Mouse (Mus musculus) heart, embryonic 12.5 days (tissue): Measurements from ENCODE around the gene Chac1. TPM values are rescaled to one million over a fixed set of nuclear protein-coding genes. Genes with fewer than 3 reads are reported as not detected.
A peak's percentile ranks its signal among the peaks of the same experiment; 100 is the strongest.

Experiments
- ATAC-seq: fragments of 200-750 bp; cut with Nextera tagmentation; 2 replicates; pipeline ENCODE4 v1.8.0; 2017; ENCODE audit warnings: moderate TSS enrichment, moderate library complexity; ENCODE audit not compliant: insufficient number of reproducible peaks, low FRiP score
- H3K27ac ChIP-seq: fragments of 300-500 bp; sonication (generic); 2 replicates; pipeline ENCODE4 v1.5.1; 2016; ENCODE audit warnings: mild to moderate bottlenecking, moderate library complexity; ENCODE audit not compliant: poor library complexity, severe bottlenecking
- H3K27me3 ChIP-seq: fragments of 300-500 bp; sonication (generic); replicated peaks from 2 replicates; pipeline ENCODE4 v1.6.1; 2016; ENCODE audit warnings: mild to moderate bottlenecking, moderate library complexity
- H3K36me3 ChIP-seq: fragments of 300-500 bp; sonication (generic); 2 replicates; pipeline ENCODE4 v1.6.1; 2016; ENCODE audit warnings: mild to moderate bottlenecking, moderate library complexity
- H3K4me1 ChIP-seq: fragments of 300-500 bp; sonication (generic); replicated peaks from 2 replicates; pipeline ENCODE4 v1.6.1; 2016; ENCODE audit warnings: mild to moderate bottlenecking
- H3K4me2 ChIP-seq: fragments of 300-500 bp; sonication (generic); 2 replicates; pipeline ENCODE4 v1.6.1; 2016; ENCODE audit warnings: mild to moderate bottlenecking, moderate library complexity
- H3K4me3 ChIP-seq: fragments of 300-500 bp; sonication (generic); 2 replicates; pipeline ENCODE4 v1.5.1; 2016; ENCODE audit warnings: mild to moderate bottlenecking
- H3K9ac ChIP-seq: fragments of 300-500 bp; sonication (generic); 2 replicates; pipeline ENCODE4 v1.6.1; 2016; ENCODE audit warnings: mild to moderate bottlenecking, moderate library complexity
- H3K9me3 ChIP-seq: fragments of 300-500 bp; sonication (generic); replicated peaks from 2 replicates; pipeline ENCODE4 v1.6.1; 2016; ENCODE audit warnings: mild to moderate bottlenecking, moderate library complexity
- WGBS: fragments of 180-500 bp; shearing (Covaris S2); methylation state at CpG from one replicate; pipeline ENCODE4 v1.1.7; 2016; 5-methylcytosine and 5-hydroxymethylcytosine counted together
- polyA plus RNA-seq: library from polyadenylated mRNA; unstranded; fragments of >200 nt; fragmentation: Nextera tagmentation; extraction: Ambion mirVana; gene quantifications from 2 replicates; pipeline ENCODE4 v1.2.1, GENCODE M21; 2016

Gene Chac1
- polyA plus RNA-seq, 1 experiment from 2014 or later = 0.31 TPM

GRCm38 (mm10) chr2:119353707-119354106 lies 2.7 kb downstream of the Chac1 start:
- Histone ChIP-seq H3K36me3 (no peaks in the 10 kb centered on the region), H3K4me3 (no peak overlapping the region), H3K27me3 (peaks cover 42% of the 10 kb centered on the region), H3K9ac (no peak overlapping the region), H3K4me1 (peaks cover 10% of the 10 kb centered on the region), H3K9me3 (0 out of 2 replicates have a peak, but pooled peaks cover 5% of the 10 kb centered on the region), H3K4me2 (no peak overlapping the region), H3K27ac (no peak overlapping the region)
- ATAC-seq = no peak
- WGBS = 80% methylated on average over 8 of the region's 8 CpGs

GRCm38 (mm10) chr2:119355089-119355488 lies 4.1 kb downstream of the Chac1 start:
- Histone ChIP-seq H3K4me3 (no peak overlapping the region), H3K27me3 (peaks cover 40% of the 10 kb centered on the region), H3K27ac (no peak overlapping the region), H3K9ac (no peak overlapping the region), H3K4me2 (no peak overlapping the region), H3K36me3 (no peaks in the 10 kb centered on the region), H3K9me3 (0 out of 2 replicates have a peak, but pooled peaks cover 5% of the 10 kb centered on the region), H3K4me1 (peaks cover 10% of the 10 kb centered on the region)
- WGBS = 81% methylated on average over 3 of the region's 3 CpGs
- no peak for ATAC-seq

- Histone ChIP-seq H3K9ac (no peak overlapping the region), H3K27me3 (peaks cover 34% of the 10 kb centered on the region), H3K27ac (no peak overlapping the region), H3K4me3 (no peak overlapping the region), H3K4me1 (peaks cover 6% of the 10 kb centered on the region), H3K9me3 (peaks cover 5% of the 10 kb centered on the region; the same call in 1 of the 2 replicates), H3K4me2 (no peak overlapping the region), H3K36me3 (no peaks in the 10 kb centered on the region)
- WGBS = 30% methylated on average over 7 of the region's 7 CpGs
- no peak for ATAC-seq
These were observed 4.6 kb downstream of the Chac1 start for GRCm38 (mm10) chr2:119355651-119356050.

GRCm38 (mm10) chr2:119356310-119356709 lies 5.3 kb downstream of the Chac1 start:
- peaks cover 2% of the 10 kb centered on the region; the same call in 1 of the 2 replicates for H3K4me1 ChIP-seq
- no peak for ATAC-seq

GRCm38 (mm10) chr2:119356805-119357204 lies 5.8 kb downstream of the Chac1 start:
- ATAC-seq = no peak
- Histone ChIP-seq H3K27me3 (peaks cover 23% of the 10 kb centered on the region), H3K36me3 (0 out of 2 replicates have a peak, but pooled peaks cover 3% of the 10 kb centered on the region), H3K27ac (no peak overlapping the region), H3K9ac (no peak overlapping the region), H3K4me2 (no peak overlapping the region), H3K4me3 (no peak overlapping the region), H3K9me3 (peaks cover 16% of the 10 kb centered on the region), H3K4me1 (no peaks in the 10 kb centered on the region)
- 90% methylated on average over 5 of the region's 5 CpGs for WGBS

More at GRCm38 (mm10) chr2:119356310-119356709, 5.3 kb downstream of the Chac1 start:
- Histone ChIP-seq H3K4me3 (no peak overlapping the region), H3K9ac (no peak overlapping the region), H3K27ac (no peak overlapping the region), H3K36me3 (no peaks in the 10 kb centered on the region), H3K9me3 (peaks cover 11% of the 10 kb centered on the region), H3K27me3 (peaks cover 28% of the 10 kb centered on the region), H3K4me2 (no peak overlapping the region)

- Histone ChIP-seq H3K4me1 (no peaks in the 10 kb centered on the region), H3K27me3 (peaks cover 10% of the 10 kb centered on the region), H3K36me3 (0 out of 2 replicates have a peak, but pooled peaks cover 4% of the 10 kb centered on the region), H3K4me2 (no peak overlapping the region), H3K9ac (no peak overlapping the region), H3K27ac (no peak overlapping the region), H3K4me3 (no peak overlapping the region), H3K9me3 (peaks cover 21% of the 10 kb centered on the region)
- WGBS = 84% methylated on average over 6 of the region's 6 CpGs
- no peak for ATAC-seq
These were observed 7.2 kb downstream of the Chac1 start for GRCm38 (mm10) chr2:119358249-119358648.

GRCm38 (mm10) chr2:119359721-119360291 lies 8.8 kb downstream of the Chac1 start:
- WGBS = 58% methylated on average over 2 of the region's 2 CpGs
- H3K4me1 ChIP-seq = no peaks in the 10 kb centered on the region

GRCm38 (mm10) chr2:119364969-119365368 lies 13.9 kb downstream of the Chac1 start:
- Histone ChIP-seq H3K4me2 (no peak overlapping the region), H3K4me3 (no peak overlapping the region), H3K9me3 (peaks cover 16% of the 10 kb centered on the region), H3K36me3 (peaks cover 14% of the 10 kb centered on the region), H3K4me1 (no peaks in the 10 kb centered on the region), H3K27me3 (no peaks in the 10 kb centered on the region), H3K9ac (no peak overlapping the region), H3K27ac (no peak overlapping the region)
- WGBS = 64% methylated on average over 3 of the region's 3 CpGs
- ATAC-seq = no peak

More at GRCm38 (mm10) chr2:119359721-119360291, 8.8 kb downstream of the Chac1 start:
- Histone ChIP-seq H3K27ac (no peak overlapping the region), H3K9ac (no peak overlapping the region), H3K36me3 (0 out of 2 replicates have a peak, but pooled peaks cover 4% of the 10 kb centered on the region), H3K4me3 (no peak overlapping the region), H3K9me3 (peaks cover 21% of the 10 kb centered on the region), H3K4me2 (no peak overlapping the region), H3K27me3 (no peaks in the 10 kb centered on the region)
- ATAC-seq = no peak

- Histone ChIP-seq H3K9ac (no peak overlapping the region), H3K4me3 (no peak overlapping the region), H3K27ac (no peak overlapping the region), H3K4me1 (no peaks in the 10 kb centered on the region), H3K9me3 (no peaks in the 10 kb centered on the region), H3K27me3 (no peaks in the 10 kb centered on the region), H3K4me2 (no peak overlapping the region), H3K36me3 (peaks cover 33% of the 10 kb centered on the region)
- no peak for ATAC-seq
- WGBS = 76% methylated on average over 3 of the region's 3 CpGs
These were observed 16.3 kb downstream of the Chac1 start for GRCm38 (mm10) chr2:119367346-119367745.

GRCm38 (mm10) chr2:119370116-119370515 lies 19.1 kb downstream of the Chac1 start:
- Histone ChIP-seq H3K27ac (no peak overlapping the region), H3K4me3 (no peak overlapping the region), H3K9ac (no peak overlapping the region), H3K36me3 (peaks cover 58% of the 10 kb centered on the region), H3K9me3 (no peaks in the 10 kb centered on the region), H3K4me1 (no peaks in the 10 kb centered on the region), H3K27me3 (no peaks in the 10 kb centered on the region), H3K4me2 (no peak overlapping the region)
- WGBS = 93% methylated on average over 10 of the region's 10 CpGs
- no peak for ATAC-seq

- 71% methylated on average over 9 of the region's 9 CpGs for WGBS
- Histone ChIP-seq H3K27ac (peak overlapping the region; percentile 20; the same call in 1 of the 2 replicates), H3K4me2 (no peak overlapping the region), H3K4me1 (0 out of 2 replicates have a peak, but pooled peaks cover 2% of the 10 kb centered on the region), H3K36me3 (peaks cover 91% of the 10 kb centered on the region), H3K9ac (0 out of 2 replicates have a peak overlapping the region, but pooled peaks have one; percentile 48), H3K9me3 (no peaks in the 10 kb centered on the region), H3K27me3 (no peaks in the 10 kb centered on the region), H3K4me3 (no peak overlapping the region)
- no peak for ATAC-seq
These were observed 26.3 kb downstream of the Chac1 start for GRCm38 (mm10) chr2:119377286-119377685.
